Comparison of ENCODE assay signal across 8 mouse cellular contexts in genomic region chr13:54071606-54072331, GRCm38 (mm10). TPM values are rescaled to one million over a fixed set of nuclear protein-coding genes. Genes with fewer than 3 reads are reported as not detected.
A peak's percentile ranks its signal among the peaks of the same experiment; 100 is the strongest.
DNase-seq lines count a peak whose midpoint lies in the region; ATAC-seq lines count a peak whose summit lies in the region.

Gene Sfxn1, plus strand, starts transcription at chr13:54071869.

- H3K36me3 ChIP-seq in megakaryocyte, embryonic 14.5 days (replicated peaks; ENCODE audit: low read length), result peaks cover 27% of the 10 kb centered on the region

- intact Hi-C loops in gastrocnemius, postnatal 14 days (cut with DNase I; ENCODE audit: low total_unique reads), result no loop called here

- peak; percentile 73 for DNase-seq in adipocyte (ENCODE audit: low spot score)
- peak; percentile 83 for DNase-seq in embryo, embryonic 10 days (ENCODE audit: low spot score)
- DNase-seq in gastrocnemius, postnatal 14 days, result peak; percentile 56
- peak; percentile 52 to 80 for DNase-seq in left cerebral cortex, adult 9 months (ENCODE audit: low spot score in 2 of 2)
- peak; percentile 79 for DNase-seq in right cerebral cortex, postnatal 14 days
- DNase-seq in urinary bladder, postnatal 4 days (ENCODE audit: low spot score in 2 of 2), result peak; percentile 58 to 65

- H3K4me3 ChIP-seq in megakaryocyte, embryonic 14.5 days (replicated peaks), result peak within 1 kb of the TSS; percentile 91

- H3K9me3 ChIP-seq in megakaryocyte, embryonic 14.5 days, result no peaks in the 10 kb centered on the region

- peaks cover 4% of the 10 kb centered on the region for H3K27me3 ChIP-seq in megakaryocyte, embryonic 14.5 days (replicated peaks)

- H3K4me1 ChIP-seq in megakaryocyte, embryonic 14.5 days, result peaks cover 54% of the 10 kb centered on the region

- peak; percentile 85 for ATAC-seq in inflammation-experienced regulatory T-cells, adult 6 months

RNA-seq across cellular contexts. Expression of gene Sfxn1, which starts in this region (rescaled TPM):
- 1 to 10 TPM; 4.8 to 5.4 TPM for total RNA-seq in gastrocnemius, postnatal 14 days (2021)
- 10 to 100 TPM; 45.6 to 67.6 (median 47.3) TPM for polyA plus RNA-seq in inflammation-experienced regulatory T-cells, adult 6 months (2017; shearing (Covaris generic))
- polyA plus RNA-seq in megakaryocyte, embryonic 14.5 days (2012; ENCODE audit: insufficient read depth, low replicate concordance), result 4.1 and 14.0 TPM in 2 replicates

Comparison
In these comparisons a context has a peak if more than half of its experiments do, and no peak if none do; other contexts are left out.
1. Peak in every context shown above with its lines: DNase-seq, ATAC-seq and H3K4me3 ChIP-seq.